Mouse (Mus musculus) testis, adult 2 months (tissue): ENCODE results near the gene Tob2. TPM values are rescaled to one million over a fixed set of nuclear protein-coding genes. Genes with fewer than 3 reads are reported as not detected.

Experiments used
- H3K27ac ChIP-seq: fragments of 200-500 bp; 2 replicates; pipeline ENCODE4 v1.5.1; 2012; ENCODE audit warnings: low read depth, low read length; ENCODE audit not compliant: control insufficient read depth, insufficient read depth
- H3K27me3 ChIP-seq: fragments of 200-500 bp; 2 replicates; pipeline ENCODE4 v1.6.1; 2012; ENCODE audit warnings: mild to moderate bottlenecking, low read length, moderate library complexity; ENCODE audit not compliant: control insufficient read depth, insufficient read depth
- H3K36me3 ChIP-seq: fragments of 200-500 bp; 2 replicates; pipeline ENCODE4 v1.6.1; 2012; ENCODE audit warnings: mild to moderate bottlenecking, low read length; ENCODE audit not compliant: control insufficient read depth, insufficient read depth
- H3K4me1 ChIP-seq: fragments of 200-500 bp; 2 replicates; pipeline ENCODE4 v1.6.1; 2012; ENCODE audit warnings: low read length; ENCODE audit not compliant: control insufficient read depth, insufficient read depth
- H3K4me3 ChIP-seq: fragments of 200-500 bp; 2 replicates; pipeline ENCODE4 v1.5.1; 2012; ENCODE audit warnings: low read depth, mild to moderate bottlenecking, low read length, moderate library complexity, mixed read lengths; ENCODE audit not compliant: control insufficient read depth
- CTCF ChIP-seq: fragments of 200-500 bp; IDR thresholded peaks from 2 replicates; pipeline ENCODE4 v1.5.1; 2012; ENCODE audit warnings: low read depth, mild to moderate bottlenecking, inconsistent platforms, low read length, moderate library complexity; ENCODE audit not compliant: control insufficient read depth, insufficient read depth, insufficient replicate concordance
- POLR2A ChIP-seq: fragments of 200-500 bp; IDR thresholded peaks from 2 replicates; pipeline ENCODE4 v1.6.1; 2012; ENCODE audit warnings: low read depth, mild to moderate bottlenecking, inconsistent platforms, low read length, moderate library complexity; ENCODE audit not compliant: control insufficient read depth
- polyA plus RNA-seq: library from polyadenylated mRNA; depleted of rRNA; stranded (reverse); fragments of >200 nt; gene quantifications from 2 replicates; pipeline ENCODE4 v1.2.3, GENCODE M21; 2012

Tob2 gene
- polyA plus RNA-seq, 1 experiment: 7.3 TPM

DNA sequence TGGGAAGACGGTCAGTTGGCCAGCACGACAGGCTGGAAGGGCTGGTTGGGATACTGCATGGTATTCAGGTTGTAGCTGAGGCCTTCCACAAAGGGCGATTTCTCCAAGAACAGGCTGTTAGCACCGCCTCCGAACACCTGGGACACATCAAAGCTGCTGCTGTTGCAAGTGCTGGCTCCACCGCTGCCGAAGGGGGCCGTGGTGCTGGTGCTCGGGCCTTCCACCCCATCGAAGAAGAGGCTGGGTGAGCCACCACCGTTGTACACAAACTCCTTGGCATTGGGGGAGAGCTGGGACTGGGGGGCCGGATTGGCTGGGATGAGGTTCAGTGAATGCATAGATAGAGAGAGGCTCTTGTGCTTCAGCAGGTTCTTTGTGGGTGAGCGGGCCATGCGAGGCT is 7.9 kb downstream of the Tob2 start:
- H3K4me3 ChIP-seq: no peak overlapping the region

DNA sequence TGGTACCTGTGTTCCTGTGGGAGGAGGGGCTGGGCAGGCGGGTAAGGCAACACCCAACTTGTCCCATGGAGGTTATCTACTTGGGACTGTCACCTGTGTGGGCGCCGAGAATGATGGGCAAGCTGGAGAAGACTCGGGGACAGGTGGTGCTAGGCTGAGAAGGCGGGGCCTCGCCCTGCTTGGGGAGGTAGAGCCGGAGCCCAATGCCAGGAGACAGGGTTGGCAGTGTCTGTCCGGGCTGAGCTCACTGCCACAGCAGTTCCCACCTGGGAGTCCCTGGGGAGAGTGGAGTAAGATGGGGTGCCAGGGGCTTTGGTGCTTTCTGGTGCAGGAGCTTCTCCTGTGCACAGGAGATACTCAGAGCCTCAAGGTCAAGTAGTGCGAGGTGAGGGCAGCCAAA is 9.5 kb downstream of the Tob2 start:
- TF ChIP-seq CTCF (no peak), POLR2A (no peak)
- peaks cover 7% of the 10 kb centered on the region for H3K36me3 ChIP-seq

More for the DNA sequence above, 7.9 kb downstream of the Tob2 start:
- no peak for TF ChIP-seq CTCF
- no peak for TF ChIP-seq POLR2A
- Histone ChIP-seq H3K4me1 (peaks cover 2% of the 10 kb centered on the region; the same call in 1 of the 2 replicates), H3K36me3 (peaks cover 7% of the 10 kb centered on the region), H3K27ac (no peak overlapping the region), H3K27me3 (no peaks in the 10 kb centered on the region)

DNA sequence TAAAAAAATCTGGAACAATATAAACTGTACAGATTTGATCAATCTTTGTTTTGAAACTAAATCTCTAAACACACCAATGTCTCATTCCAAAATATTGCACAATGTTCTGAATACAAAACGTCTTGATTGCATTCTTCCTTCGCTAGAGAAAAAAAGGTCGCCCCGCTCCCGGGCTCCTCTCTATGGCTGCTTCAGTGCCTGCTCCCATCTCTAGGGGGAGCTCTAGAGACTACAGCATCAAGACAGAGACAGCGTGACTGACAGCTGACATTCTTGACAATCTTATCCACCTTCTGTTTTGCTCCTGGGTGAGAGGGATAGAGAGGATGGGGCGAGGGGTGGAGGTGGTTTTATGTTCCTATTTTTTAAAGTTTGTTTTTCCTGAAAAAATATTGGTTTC is 10.3 kb downstream of the Tob2 start:
- H3K27me3 ChIP-seq: no peaks in the 10 kb centered on the region
- H3K4me3 ChIP-seq: no peak overlapping the region
- TF ChIP-seq CTCF: peak; percentile 27; the same call in 1 of the 2 replicates
- no peak for TF ChIP-seq POLR2A
- H3K4me1 ChIP-seq: no peaks in the 10 kb centered on the region
- H3K27ac ChIP-seq: no peak overlapping the region
- H3K36me3 ChIP-seq: peaks cover 7% of the 10 kb centered on the region

More for the DNA sequence above, 9.5 kb downstream of the Tob2 start:
- no peak overlapping the region for H3K4me3 ChIP-seq
- no peak overlapping the region for H3K27ac ChIP-seq
- no peaks in the 10 kb centered on the region for H3K27me3 ChIP-seq
- no peaks in the 10 kb centered on the region for H3K4me1 ChIP-seq

DNA sequence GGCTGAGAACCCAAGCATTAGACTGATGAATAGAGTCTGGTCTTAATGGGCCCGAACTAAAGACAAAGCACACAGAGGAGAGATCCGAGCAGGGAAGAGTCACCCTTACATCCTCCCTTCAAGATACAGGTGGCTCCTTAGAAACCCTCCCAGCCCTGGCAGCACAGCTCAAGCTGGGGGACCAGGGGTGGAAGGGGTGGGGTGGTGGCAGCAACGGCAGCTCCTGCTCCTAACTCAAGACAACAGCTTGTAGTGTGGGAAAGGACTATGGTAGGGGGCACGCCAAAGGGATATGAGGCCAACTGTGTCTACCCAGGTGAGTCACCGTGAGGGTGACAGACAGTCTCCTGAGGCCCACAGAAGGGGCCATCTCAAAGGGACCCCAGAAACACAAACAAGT is 10.7 kb downstream of the Tob2 start:
- Histone ChIP-seq H3K27me3 (no peaks in the 10 kb centered on the region), H3K4me1 (no peaks in the 10 kb centered on the region), H3K27ac (no peak overlapping the region), H3K36me3 (peaks cover 7% of the 10 kb centered on the region), H3K4me3 (no peak overlapping the region)
- no peak for TF ChIP-seq CTCF
- no peak for TF ChIP-seq POLR2A

DNA sequence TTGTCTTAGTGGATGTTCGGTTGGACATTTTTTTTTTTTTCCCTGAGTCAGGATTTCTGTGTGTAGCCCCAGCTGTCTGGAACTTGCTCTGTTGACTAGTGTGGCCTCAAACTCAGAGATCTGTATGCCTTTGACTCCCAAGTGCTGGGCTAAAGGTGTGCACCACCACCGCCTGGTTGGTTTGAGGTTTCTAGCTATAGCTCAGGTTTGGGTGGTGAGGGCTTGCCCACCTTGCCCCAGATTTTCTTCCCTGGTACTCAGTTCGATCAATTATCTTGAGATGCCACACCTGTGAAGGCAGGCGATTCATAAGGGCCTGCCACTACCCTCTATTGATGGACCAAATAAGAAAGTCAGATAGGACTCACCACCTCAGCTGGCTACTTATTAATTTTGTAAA is 11.4 kb downstream of the Tob2 start:
- Histone ChIP-seq H3K27me3 (no peaks in the 10 kb centered on the region), H3K36me3 (peaks cover 7% of the 10 kb centered on the region), H3K4me1 (no peaks in the 10 kb centered on the region), H3K4me3 (no peak overlapping the region), H3K27ac (peak overlapping the region; percentile 26; the same call in 1 of the 2 replicates)
- TF ChIP-seq CTCF: no peak
- TF ChIP-seq POLR2A: no peak

DNA sequence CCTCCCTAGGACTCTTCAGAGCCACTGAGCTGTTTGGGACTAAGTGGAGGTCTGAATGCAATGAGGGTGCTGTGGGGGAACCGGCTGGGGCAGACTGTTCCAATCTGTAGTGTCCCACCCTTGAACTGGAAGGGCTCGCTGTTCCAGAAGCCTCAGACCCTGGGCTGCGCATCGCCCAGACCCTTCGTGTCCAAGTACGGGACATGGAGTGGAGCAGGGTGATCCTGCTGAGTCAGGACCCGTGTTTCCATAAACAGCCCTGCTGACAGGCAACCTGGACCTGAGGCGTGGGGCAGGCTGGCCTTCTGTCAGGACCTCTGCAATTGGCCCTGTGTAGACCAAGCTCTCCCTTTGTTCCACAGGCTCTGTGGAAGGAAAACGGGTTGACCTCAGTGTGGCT is 11.8 kb downstream of the Tob2 start:
- Histone ChIP-seq H3K36me3 (peaks cover 7% of the 10 kb centered on the region), H3K27ac (peak overlapping the region; percentile 26; the same call in 1 of the 2 replicates), H3K4me1 (no peaks in the 10 kb centered on the region), H3K4me3 (no peak overlapping the region), H3K27me3 (no peaks in the 10 kb centered on the region)
- TF ChIP-seq POLR2A (no peak), CTCF (no peak)

DNA sequence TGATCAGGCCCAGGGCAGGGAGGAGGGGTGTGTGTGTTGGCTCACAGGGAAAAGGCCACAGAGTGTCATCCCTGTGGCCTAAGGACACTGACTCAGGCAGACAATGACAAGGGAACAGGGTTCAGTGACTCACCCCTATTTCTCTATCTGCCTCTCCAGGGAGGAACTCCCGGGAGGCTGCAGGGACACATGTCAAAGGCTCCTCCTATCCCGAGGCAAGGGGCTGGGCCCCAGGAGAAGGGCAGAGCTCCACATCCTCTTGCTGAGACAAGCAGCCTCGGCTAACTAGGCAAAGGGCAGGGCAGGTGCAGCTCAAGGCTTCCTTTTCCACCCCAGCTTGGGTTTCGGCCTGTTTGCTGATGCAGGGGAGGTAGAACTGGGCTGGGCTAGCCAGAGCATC is 12.9 kb downstream of the Tob2 start:
- H3K36me3 ChIP-seq: peaks cover 5% of the 10 kb centered on the region
- TF ChIP-seq CTCF (no peak), POLR2A (no peak)
- no peaks in the 10 kb centered on the region for H3K4me1 ChIP-seq
- H3K27ac ChIP-seq: 0 out of 2 replicates have a peak overlapping the region, but pooled peaks have one; percentile 34
- H3K4me3 ChIP-seq: no peak overlapping the region
- H3K27me3 ChIP-seq: no peaks in the 10 kb centered on the region

DNA sequence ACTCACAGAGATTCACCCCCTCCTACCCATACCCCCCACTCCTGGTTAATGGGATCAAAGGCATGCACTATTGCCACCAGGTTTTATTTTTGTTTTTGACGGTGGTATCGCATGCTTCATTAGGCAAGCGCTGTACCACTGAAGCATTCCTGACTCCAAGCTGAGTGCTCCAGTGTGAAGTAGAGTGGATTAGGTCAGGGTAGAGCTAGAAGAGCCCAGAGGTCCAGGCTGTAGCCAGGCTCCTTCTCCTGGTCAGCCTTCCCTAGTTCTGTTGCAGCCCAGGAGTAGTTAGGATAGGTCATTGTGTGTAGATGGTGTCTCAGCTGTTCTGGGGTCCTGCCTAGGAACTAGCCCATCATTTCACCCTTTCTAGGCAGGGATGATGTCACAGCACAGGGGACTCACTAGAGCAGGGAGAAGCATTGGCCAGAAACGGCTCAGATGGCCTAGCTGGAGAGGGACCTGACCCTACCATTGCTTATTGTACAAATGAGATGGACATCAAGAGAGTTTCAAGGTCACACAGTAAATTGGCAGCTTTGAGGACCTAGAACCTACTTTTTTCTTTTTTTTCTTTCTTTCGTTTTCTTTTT is 13.5 kb downstream of the Tob2 start:
- Histone ChIP-seq H3K4me3 (no peak overlapping the region), H3K27me3 (no peaks in the 10 kb centered on the region), H3K4me1 (no peaks in the 10 kb centered on the region), H3K27ac (peak overlapping the region; percentile 3; the same call in 1 of the 2 replicates), H3K36me3 (peaks cover 4% of the 10 kb centered on the region)
- TF ChIP-seq CTCF: no peak
- no peak for TF ChIP-seq POLR2A
